Mouse (Mus musculus): ENCODE results near the gene Mrs2. TPM values are rescaled to one million over a fixed set of nuclear protein-coding genes. Genes with fewer than 3 reads are reported as not detected.

Mrs2 gene
- polyA plus RNA-seq (2017; shearing (Covaris generic)): 3.1 TPM

GRCm38 (mm10) chr13:25019793-25020539 is at the start of gene Mrs2:
TSS of gene Mrs2 (minus strand) at chr13:25020379.

DNA sequence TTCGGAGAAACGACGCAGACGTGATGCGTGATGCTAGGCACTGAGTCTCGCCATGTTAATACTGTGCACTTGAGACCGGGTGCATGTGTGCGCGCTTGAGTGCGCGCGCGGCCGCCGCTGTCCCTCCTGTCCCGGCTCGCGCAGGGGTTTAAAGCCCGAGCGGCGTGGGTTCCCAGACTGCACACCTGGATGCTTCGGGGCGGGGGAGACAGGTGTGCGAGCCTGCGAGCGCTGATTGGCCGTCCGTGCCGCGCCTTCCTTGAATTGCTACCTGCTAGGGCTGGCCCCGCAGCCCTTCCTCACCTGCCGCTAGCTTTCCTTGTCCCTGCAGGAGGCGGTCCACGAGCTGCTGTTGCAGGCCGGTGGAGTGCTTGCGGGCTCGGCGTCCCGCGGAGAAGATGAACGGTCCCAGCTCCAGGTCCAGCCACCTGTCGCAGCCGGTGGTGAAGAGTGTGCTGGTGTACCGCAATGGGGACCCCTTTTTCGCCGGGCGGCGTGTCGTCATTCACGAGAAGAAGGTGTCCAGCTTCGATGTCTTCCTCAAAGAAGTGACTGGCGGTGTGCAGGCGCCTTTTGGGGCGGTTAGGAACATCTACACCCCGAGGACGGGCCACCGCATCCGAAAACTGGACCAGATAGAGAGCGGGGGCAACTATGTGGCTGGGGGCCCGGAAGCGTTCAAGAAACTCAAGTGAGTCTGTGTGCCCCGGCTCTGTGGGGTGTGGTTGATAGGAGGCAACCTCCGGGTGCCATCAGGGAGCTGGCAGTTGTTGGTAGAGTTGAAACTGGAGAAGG is 35.9 kb upstream of the Mrs2 start, which contains the start of gene Dcdc2a:
TSS of gene Dcdc2a (plus strand) at position 132 of the 795 bp plus-strand sequence.

DNA sequence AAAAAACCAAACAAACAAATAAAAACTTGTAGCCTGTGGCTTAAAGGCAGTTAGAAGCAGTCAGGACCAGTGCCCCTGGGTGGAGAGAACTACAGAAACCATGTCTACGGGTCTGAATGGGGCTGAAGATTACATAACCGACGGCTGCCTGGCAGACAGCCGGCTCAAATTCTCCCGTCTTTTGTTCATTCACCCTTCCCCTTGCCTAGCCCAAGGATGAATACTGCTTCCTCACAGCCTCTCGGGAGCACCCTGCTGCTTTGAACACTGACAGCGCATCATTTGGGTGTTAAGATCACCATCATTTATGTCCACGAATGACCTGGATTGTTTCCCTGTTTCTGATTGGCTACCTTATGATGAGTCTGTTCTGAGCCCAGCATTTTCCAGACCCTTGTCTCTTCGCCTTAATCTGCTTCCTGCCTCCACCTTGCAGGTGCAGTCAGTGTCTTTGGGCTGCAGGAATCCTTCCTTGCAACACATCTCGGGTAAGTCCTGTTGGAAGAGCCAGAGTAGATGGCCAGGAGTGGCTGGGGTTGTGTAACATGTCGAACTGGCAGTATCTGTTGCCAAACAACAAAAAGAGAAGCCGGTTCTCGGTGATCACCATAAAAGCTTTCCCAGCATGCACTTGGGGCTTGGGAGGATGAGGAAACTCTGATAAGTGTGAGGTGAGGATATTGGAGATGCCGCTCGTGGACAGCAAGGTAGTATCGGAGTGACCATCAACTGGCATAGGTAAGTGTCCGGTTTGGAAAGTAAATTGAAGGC is 77.5 kb downstream of the Mrs2 start, which contains the start of gene Gpld1:
TSS of gene Gpld1 (plus strand) at position 641 of the 771 bp plus-strand sequence.

Other genes with a start within 250 kb of the Mrs2 start
- 10.6 TPM for gene BC005537, start 218.7 kb downstream of the Mrs2 start, polyA plus RNA-seq (2017; shearing (Covaris generic))
- 101 TPM for gene Acot13, start 188.8 kb downstream of the Mrs2 start, polyA plus RNA-seq (2017; shearing (Covaris generic))
- gene Tdp2, start 188.7 kb downstream of the Mrs2 start, polyA plus RNA-seq (2017; shearing (Covaris generic)): 26.3 TPM
- 0.37 TPM for gene D130043K22Rik, start 175.2 kb downstream of the Mrs2 start, polyA plus RNA-seq (2017; shearing (Covaris generic))
- 0.25 TPM for gene Aldh5a1, start 82.7 kb downstream of the Mrs2 start, polyA plus RNA-seq (2017; shearing (Covaris generic))
- gene Gpld1, start 77.2 kb downstream of the Mrs2 start, polyA plus RNA-seq (2017; shearing (Covaris generic)): 6.0 TPM
- not detected for gene Dcdc2a, start 35.6 kb upstream of the Mrs2 start, polyA plus RNA-seq (2017; shearing (Covaris generic))